Mouse (Mus musculus): ENCODE measurements at regions not wholly inside any gene's neighbourhood (a gene's known extent, or its start where the extent isn't known, plus 50 kb on each side); places are given as distances from the start of the nearest gene placed in this dataset.
A peak's percentile ranks its signal among the peaks of the same experiment; 100 is the strongest.

DNA sequence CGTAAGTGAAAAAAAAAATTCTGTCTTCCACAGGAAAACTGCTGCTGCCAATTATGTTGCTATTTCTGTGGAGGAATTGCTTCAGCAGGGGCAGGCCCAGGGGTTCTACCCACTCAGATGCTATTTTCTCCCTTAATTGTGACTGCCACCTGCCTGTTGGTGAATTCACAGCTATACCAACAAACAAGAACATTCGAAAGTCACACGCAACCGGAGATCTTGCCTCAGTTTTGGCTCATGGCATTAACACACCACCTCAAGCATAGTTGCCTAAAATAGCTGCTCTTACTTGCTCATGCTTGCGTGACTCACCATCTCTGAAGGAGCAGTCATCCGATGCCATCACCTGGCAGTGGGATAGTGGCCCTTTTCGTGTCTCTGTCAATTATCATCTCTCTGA is 498.3 kb downstream of the Epm2a start:
- WGBS = 92% methylated on average over 7 of the region's 7 CpGs
- Histone ChIP-seq H3K9ac (no peak overlapping the region), H3K27ac (no peak overlapping the region), H3K4me2 (no peak overlapping the region), H3K9me3 (no peaks in the 10 kb centered on the region), H3K27me3 (no peaks in the 10 kb centered on the region), H3K4me3 (replicated peaks) (no peak overlapping the region), H3K36me3 (replicated peaks) (no peaks in the 10 kb centered on the region), H3K4me1 (no peaks in the 10 kb centered on the region)
- ATAC-seq (ENCODE audit: low FRiP score) = no peak

DNA sequence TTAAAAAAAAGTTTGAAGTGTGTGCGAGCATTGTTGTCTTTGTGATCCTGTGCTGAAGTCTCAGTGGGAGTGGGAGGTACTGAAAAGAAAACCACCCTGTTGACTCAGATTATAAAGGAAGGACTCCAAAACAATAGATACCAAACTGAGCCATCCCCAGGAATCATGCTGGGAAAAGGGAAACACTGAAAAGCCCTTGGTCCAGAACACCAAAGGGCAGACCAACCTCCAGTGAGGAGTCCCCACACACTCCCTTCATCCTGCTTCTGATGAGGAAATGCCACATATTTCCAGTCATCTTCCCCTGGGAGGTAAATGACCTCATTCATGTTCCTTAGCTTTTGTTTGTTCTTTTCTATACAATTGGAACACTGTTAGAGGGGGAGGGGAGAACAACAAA is 502.9 kb downstream of the Epm2a start:
- Histone ChIP-seq H3K4me3 (replicated peaks) (no peak overlapping the region), H3K27ac (no peak overlapping the region), H3K4me1 (no peaks in the 10 kb centered on the region), H3K36me3 (replicated peaks) (no peaks in the 10 kb centered on the region), H3K9ac (no peak overlapping the region), H3K4me2 (no peak overlapping the region), H3K9me3 (no peaks in the 10 kb centered on the region), H3K27me3 (no peaks in the 10 kb centered on the region)
- WGBS = 27% methylated on average over 1 of the region's 1 CpGs
- ATAC-seq (ENCODE audit: low FRiP score) = 0 out of 2 replicates have a peak, but pooled peaks have one; percentile 11

DNA sequence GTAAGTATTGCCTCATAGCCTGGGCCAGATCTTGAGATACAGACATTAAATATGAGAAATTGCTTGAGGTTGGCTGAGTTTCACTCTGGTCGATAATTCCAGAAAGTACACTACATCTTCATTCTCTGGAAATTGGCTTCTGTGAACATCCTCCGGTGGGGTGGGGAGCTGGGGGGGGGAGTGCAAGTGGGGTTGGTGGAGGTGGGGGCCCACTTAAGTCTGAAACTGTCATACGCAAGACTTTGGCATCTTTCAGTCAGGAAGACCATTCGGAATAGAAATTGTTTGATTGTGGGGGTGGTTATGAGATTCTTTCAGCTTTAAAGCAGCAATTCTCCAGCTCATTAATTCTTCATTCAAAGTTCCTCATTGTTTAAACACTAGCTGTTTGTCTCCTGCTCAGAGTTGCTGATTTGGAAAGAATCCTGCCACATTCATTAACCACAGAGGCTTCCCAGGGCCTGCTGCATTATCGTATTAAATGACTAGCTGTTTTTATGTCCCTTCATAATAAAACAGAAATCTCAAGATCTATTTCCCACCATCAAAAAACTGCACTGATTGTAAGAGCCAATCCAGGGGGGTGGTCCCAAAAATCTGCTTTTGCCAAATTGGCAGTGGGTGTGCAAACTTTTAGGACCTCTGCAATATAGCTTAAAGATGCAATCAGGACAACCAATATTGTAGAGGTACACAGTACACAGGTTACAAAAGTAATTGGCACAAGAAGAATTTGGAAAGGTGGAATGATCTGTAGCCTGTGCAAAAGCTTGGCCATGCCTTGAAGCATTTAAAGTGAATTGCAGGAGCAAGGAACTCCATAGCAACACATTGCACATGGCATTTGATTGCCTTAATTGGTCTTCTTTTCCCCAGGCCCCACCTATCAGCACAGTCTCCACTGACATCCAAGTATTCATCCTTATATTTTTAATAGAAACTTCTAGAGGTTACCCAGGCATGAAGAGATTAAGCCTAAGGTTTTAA is 532.2 kb downstream of the Epm2a start:
- Histone ChIP-seq H3K4me3 (replicated peaks) (no peak overlapping the region), H3K36me3 (replicated peaks) (no peaks in the 10 kb centered on the region), H3K27ac (peak overlapping the region; percentile 53; the same call in 1 of the 2 replicates), H3K27me3 (no peaks in the 10 kb centered on the region), H3K9me3 (no peaks in the 10 kb centered on the region), H3K4me2 (no peak overlapping the region), H3K9ac (no peak overlapping the region), H3K4me1 (peaks cover 12% of the 10 kb centered on the region; the same call in 1 of the 2 replicates)
- ATAC-seq (ENCODE audit: low FRiP score) = peak; percentile 89
- WGBS = 18% methylated on average over 5 of the region's 5 CpGs

DNA sequence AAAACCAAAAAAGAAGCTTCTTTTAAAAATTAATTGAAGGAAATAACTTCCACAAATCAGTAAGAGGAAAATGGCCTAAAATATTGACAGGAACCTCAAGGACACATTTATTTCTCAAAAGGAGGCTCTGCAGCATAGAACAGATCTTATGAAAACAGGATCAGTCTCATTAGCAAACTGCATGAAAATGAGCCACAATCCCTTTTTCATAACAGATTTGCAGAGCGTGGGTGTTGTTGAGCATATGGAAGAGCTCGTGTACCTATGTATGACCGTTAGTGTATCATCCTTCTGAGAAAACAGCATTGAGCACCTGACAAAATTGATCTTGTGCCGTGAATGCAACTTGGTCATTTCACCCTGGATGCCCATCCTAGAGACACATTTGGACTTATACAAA is 543.0 kb downstream of the Epm2a start:
- Histone ChIP-seq H3K27me3 (no peaks in the 10 kb centered on the region), H3K27ac (no peak overlapping the region), H3K9me3 (no peaks in the 10 kb centered on the region), H3K9ac (no peak overlapping the region), H3K4me3 (replicated peaks) (no peak overlapping the region), H3K36me3 (replicated peaks) (no peaks in the 10 kb centered on the region), H3K4me2 (no peak overlapping the region), H3K4me1 (no peaks in the 10 kb centered on the region)
- 93% methylated on average over 4 of the region's 4 CpGs for WGBS
- ATAC-seq (ENCODE audit: low FRiP score) = no peak

DNA sequence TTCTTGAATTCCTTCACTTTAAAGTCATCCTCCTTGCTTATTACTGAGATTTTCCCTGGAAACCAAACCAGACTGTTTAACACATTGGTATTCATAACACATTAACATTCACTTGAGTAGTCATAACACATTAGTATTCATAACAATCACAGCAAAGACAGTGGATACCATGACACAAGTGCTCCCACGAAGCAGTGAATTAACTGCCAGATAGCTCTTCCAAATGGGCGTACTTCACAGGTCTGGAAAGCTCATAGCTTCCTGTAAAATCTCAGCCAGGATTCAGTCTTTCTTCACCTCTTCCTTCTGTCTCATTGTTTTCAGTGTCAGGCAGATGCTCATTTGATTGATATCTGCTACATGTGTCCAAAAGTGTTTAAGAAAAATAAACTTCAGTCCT is 545.7 kb downstream of the Epm2a start:
- Histone ChIP-seq H3K4me3 (replicated peaks) (no peak overlapping the region), H3K36me3 (replicated peaks) (no peaks in the 10 kb centered on the region), H3K9ac (no peak overlapping the region), H3K27me3 (no peaks in the 10 kb centered on the region), H3K4me2 (no peak overlapping the region), H3K4me1 (no peaks in the 10 kb centered on the region), H3K27ac (no peak overlapping the region), H3K9me3 (no peaks in the 10 kb centered on the region)
- no peak for ATAC-seq (ENCODE audit: low FRiP score)
- 71% methylated on average over 2 of the region's 2 CpGs for WGBS

DNA sequence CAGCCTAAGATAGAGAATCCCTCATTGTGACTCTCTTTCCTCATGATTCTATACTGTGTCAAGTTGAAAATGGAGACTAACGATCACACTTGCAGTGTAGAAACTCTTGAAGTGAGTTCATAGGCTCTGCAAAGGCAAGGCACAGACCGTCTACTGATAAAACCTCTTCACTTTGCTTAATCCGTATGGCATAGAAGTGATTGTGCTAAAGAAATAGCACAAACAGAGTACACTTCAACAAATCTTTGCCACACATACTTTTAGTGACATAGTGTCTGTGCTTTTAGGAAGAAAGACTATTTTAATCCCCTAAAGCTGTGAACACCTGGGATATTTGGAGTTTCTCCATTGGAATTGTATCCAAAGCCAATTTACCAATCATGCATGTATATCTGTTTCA is 578.9 kb downstream of the Epm2a start:
- ATAC-seq (ENCODE audit: low FRiP score) = no peak

DNA sequence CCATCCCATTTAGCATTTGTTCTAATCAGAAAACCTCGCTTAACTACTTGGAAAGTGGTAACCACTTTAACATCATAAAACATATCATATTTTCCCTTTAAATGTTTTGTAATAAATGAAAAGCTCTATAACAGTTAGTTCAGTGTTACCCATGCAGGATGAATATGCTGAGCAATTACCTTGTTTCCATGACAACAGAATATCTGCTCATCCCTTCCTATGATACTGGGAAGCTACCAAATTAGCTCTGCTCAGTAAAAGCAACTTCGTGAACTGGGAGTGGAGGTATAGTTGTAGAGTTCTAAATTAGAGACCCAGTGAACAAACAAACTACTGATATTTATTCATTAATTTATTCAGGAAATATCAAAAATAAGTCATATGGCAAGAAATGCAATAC is 595.0 kb downstream of the Epm2a start:
- Histone ChIP-seq H3K27ac (no peak overlapping the region), H3K9me3 (no peaks in the 10 kb centered on the region), H3K4me1 (no peaks in the 10 kb centered on the region), H3K9ac (no peak overlapping the region), H3K4me3 (replicated peaks) (no peak overlapping the region), H3K27me3 (no peaks in the 10 kb centered on the region), H3K36me3 (replicated peaks) (no peaks in the 10 kb centered on the region), H3K4me2 (no peak overlapping the region)
- no peak for ATAC-seq (ENCODE audit: low FRiP score)
- WGBS = 79% methylated on average over 2 of the region's 2 CpGs

More for the DNA sequence above, 578.9 kb downstream of the Epm2a start:
- Histone ChIP-seq H3K27ac (no peak overlapping the region), H3K27me3 (no peaks in the 10 kb centered on the region), H3K9me3 (no peaks in the 10 kb centered on the region), H3K9ac (no peak overlapping the region), H3K4me1 (no peaks in the 10 kb centered on the region), H3K36me3 (replicated peaks) (no peaks in the 10 kb centered on the region), H3K4me3 (replicated peaks) (no peak overlapping the region), H3K4me2 (no peak overlapping the region)
- WGBS = 83% methylated on average over 3 of the region's 3 CpGs

DNA sequence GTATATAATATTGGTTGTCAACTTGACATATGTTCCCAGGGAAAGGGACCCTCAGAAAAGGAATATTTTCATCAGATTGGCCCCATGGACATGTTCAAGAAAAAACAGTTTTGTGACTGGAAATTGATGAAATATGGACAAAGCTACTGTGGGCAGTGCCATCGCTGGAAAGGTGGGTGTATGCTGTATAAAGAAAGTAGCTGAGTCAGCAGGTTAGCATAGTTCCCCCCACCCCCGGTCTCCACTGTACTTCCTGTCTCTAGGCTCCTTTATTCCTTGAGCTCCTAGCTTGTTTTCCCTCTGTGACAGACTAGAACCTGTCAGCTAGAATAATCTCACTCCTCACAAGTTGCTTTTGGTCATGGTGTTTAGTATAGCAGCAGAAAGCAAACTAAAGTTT is 599.6 kb downstream of the Epm2a start:
- Histone ChIP-seq H3K27ac (no peak overlapping the region), H3K9ac (no peak overlapping the region), H3K27me3 (no peaks in the 10 kb centered on the region), H3K4me2 (no peak overlapping the region), H3K9me3 (no peaks in the 10 kb centered on the region), H3K4me1 (no peaks in the 10 kb centered on the region), H3K4me3 (replicated peaks) (no peak overlapping the region), H3K36me3 (replicated peaks) (no peaks in the 10 kb centered on the region)
- 88% methylated on average over 2 of the region's 2 CpGs for WGBS
- ATAC-seq (ENCODE audit: low FRiP score) = no peak

DNA sequence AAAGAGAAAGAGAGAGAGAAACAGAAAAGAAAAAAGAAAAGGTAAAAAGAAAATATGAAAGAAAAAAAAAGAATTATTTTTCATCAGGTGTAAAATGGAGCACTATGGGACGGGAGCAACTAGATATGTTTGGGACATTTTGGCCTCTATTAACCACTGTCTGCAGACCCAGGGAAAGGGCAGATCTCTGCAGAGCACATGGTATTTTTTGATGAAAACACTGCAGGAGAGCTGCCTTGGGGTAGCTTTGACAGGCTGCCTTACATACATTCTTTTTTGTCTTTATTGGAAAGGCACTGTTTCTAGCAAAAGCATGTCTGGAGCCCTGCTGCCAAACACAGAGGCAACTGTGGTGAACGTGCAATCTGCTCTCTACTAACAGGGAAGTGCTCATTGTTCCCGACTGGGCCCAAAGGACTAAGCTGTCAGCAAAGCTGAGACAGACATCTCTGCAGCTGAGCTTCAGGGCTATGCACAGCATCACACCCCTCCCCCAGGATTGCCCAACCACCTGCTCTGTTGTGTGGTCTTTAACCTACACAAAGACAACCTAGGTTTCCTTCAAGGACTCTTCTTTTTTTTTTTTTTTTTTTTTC is 617.2 kb downstream of the Epm2a start:
- Histone ChIP-seq H3K4me3 (replicated peaks) (no peak overlapping the region), H3K4me2 (no peak overlapping the region), H3K27ac (no peak overlapping the region), H3K9ac (no peak overlapping the region), H3K36me3 (replicated peaks) (no peaks in the 10 kb centered on the region), H3K27me3 (no peaks in the 10 kb centered on the region), H3K9me3 (no peaks in the 10 kb centered on the region), H3K4me1 (peaks cover 4% of the 10 kb centered on the region)
- WGBS = 21% methylated on average over 3 of the region's 3 CpGs
- ATAC-seq (ENCODE audit: low FRiP score) = peak; percentile 84

DNA sequence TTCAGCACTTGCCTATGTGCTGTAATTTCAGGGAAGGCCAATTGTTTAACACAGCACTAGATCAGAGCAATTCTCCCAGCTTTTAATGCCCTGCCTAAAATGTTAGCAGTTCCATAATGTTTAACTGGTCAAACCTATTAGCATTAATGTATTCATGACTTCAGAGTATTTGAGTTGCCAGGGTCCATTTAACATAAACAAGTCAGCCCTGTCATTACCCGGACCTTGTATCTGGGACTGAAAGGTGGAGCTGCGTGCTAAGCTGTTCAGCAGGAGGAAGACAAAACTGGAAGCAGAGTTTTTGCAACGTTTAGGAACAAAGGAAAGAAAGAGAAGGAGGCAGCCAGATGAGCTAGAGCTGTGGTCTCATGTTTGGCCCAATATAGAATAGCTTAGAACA is 661.8 kb downstream of the Epm2a start:
- H3K4me3 ChIP-seq (replicated peaks) = no peak overlapping the region
- no peaks in the 10 kb centered on the region for H3K36me3 ChIP-seq (replicated peaks)
- no peak overlapping the region for H3K4me2 ChIP-seq
- no peak overlapping the region for H3K9ac ChIP-seq
- ATAC-seq (ENCODE audit: low FRiP score) = 0 out of 2 replicates have a peak, but pooled peaks have one; percentile 53
- peaks cover 4% of the 10 kb centered on the region; the same call in 1 of the 2 replicates for H3K4me1 ChIP-seq
- H3K27ac ChIP-seq = no peak overlapping the region
- no peaks in the 10 kb centered on the region for H3K9me3 ChIP-seq
- 23% methylated on average over 3 of the region's 3 CpGs for WGBS
- no peaks in the 10 kb centered on the region for H3K27me3 ChIP-seq

DNA sequence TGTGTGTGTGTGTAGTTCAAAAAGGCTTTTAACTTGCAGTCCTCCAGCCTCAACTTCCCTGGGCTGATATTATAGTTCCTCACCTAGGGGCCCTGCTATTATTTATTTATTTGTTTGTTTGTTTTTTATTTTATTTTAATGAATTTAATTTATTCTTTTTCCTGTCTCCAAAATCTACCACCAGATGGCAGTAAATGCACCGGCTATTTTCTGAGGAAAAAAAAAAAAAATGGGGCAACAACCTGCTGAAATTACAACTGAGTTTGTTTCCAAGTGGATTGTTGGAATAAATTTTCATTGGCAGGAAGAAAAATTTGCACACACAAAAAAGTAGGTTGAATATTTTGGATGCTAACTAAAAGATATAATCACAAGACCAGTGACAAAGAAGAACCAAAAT is 662.7 kb downstream of the Epm2a start:
- ATAC-seq (ENCODE audit: low FRiP score) = no peak
- H3K9me3 ChIP-seq = no peaks in the 10 kb centered on the region
- no peak overlapping the region for H3K4me2 ChIP-seq
- no peaks in the 10 kb centered on the region for H3K36me3 ChIP-seq (replicated peaks)
- 44% methylated on average over 1 of the region's 1 CpGs for WGBS
- H3K27me3 ChIP-seq = no peaks in the 10 kb centered on the region
- H3K4me3 ChIP-seq (replicated peaks) = no peak overlapping the region
- H3K27ac ChIP-seq = no peak overlapping the region
- H3K4me1 ChIP-seq = peaks cover 4% of the 10 kb centered on the region; the same call in 1 of the 2 replicates
- no peak overlapping the region for H3K9ac ChIP-seq

DNA sequence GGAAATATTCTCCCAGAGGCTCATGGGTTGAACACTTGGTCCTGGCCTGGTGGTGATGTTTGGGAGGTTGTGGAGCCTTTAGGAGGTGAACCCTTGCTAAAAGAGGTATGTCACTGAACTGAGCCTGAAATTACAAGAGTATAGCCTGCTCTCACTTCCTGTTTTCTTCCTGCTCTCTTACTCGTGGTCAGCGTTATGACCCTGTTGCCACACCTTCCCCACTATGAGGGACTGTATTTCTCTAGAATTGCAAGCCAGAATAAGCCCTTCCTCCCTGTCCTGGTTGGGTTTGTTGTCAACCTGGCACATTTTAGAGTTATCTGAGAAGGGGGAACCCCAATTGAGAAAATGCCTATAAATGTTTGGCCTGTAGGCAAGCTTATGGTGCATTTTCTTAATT is 674.1 kb downstream of the Epm2a start:
- H3K4me3 ChIP-seq (replicated peaks) = no peak overlapping the region
- no peaks in the 10 kb centered on the region for H3K9me3 ChIP-seq
- H3K36me3 ChIP-seq (replicated peaks) = no peaks in the 10 kb centered on the region
- no peaks in the 10 kb centered on the region for H3K4me1 ChIP-seq
- H3K27ac ChIP-seq = no peak overlapping the region
- H3K4me2 ChIP-seq = no peak overlapping the region
- H3K27me3 ChIP-seq = no peaks in the 10 kb centered on the region
- no peak for ATAC-seq (ENCODE audit: low FRiP score)
- 77% methylated on average over 2 of the region's 2 CpGs for WGBS
- H3K9ac ChIP-seq = no peak overlapping the region

DNA sequence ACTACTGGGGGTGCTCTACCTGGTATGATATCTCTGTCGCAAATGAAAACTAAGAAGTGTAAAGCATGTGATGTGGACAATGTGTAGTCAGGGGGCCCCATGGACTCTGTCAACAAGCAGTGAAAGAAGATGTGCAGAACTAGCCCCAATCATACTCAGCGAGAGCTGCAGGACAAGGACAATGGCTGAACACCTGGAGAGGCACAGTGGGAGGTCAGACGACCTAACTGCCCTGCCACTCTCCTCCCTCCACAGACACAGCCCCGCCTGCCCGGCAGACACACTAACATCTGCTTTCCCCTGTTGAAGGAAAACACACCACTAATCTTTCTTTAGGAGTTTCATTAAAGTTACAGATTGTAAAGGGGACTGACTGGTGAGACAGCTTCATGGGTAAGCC is 675.1 kb downstream of the Epm2a start:
- no peaks in the 10 kb centered on the region for H3K27me3 ChIP-seq
- no peak for ATAC-seq (ENCODE audit: low FRiP score)
- no peaks in the 10 kb centered on the region for H3K4me1 ChIP-seq
- no peaks in the 10 kb centered on the region for H3K9me3 ChIP-seq
- 23% methylated on average over 5 of the region's 5 CpGs for whole genome bisulfite sequencing
- no peaks in the 10 kb centered on the region for H3K36me3 ChIP-seq (replicated peaks)
- H3K4me2 ChIP-seq = no peak overlapping the region
- H3K27ac ChIP-seq = no peak overlapping the region
- H3K9ac ChIP-seq = no peak overlapping the region
- H3K4me3 ChIP-seq (replicated peaks) = no peak overlapping the region
